Mouse (Mus musculus) limb, embryonic 10.5 days (tissue): ENCODE measurements around the gene Tgfbr1. TPM values are rescaled to one million over a fixed set of nuclear protein-coding genes. Genes with fewer than 3 reads are reported as not detected.

Experiments
- DNase-seq: peaks from one replicate; pipeline ENCODE4 v3.0.0-alpha.2; 2017; ENCODE audit warnings: low spot score
- H3K27ac ChIP-seq: fragments of 300-500 bp; sonication (generic); 2 replicates; pipeline ENCODE4 v1.5.1; 2016; ENCODE audit warnings: mild to moderate bottlenecking
- H3K27me3 ChIP-seq: fragments of 300-500 bp; sonication (generic); 2 replicates; pipeline ENCODE4 v1.6.1; 2016; ENCODE audit warnings: low read depth, mild to moderate bottlenecking; ENCODE audit not compliant: poor library complexity, severe bottlenecking
- H3K36me3 ChIP-seq: fragments of 300-500 bp; sonication (generic); 2 replicates; pipeline ENCODE4 v1.6.1; 2016; ENCODE audit warnings: mild to moderate bottlenecking, moderate library complexity
- H3K4me1 ChIP-seq: fragments of 300-500 bp; sonication (generic); 2 replicates; pipeline ENCODE4 v1.6.1; 2016
- H3K4me3 ChIP-seq: fragments of 300-500 bp; sonication (generic); 2 replicates; pipeline ENCODE4 v1.5.1; 2016; ENCODE audit warnings: mild to moderate bottlenecking, moderate library complexity
- H3K9me3 ChIP-seq: fragments of 300-500 bp; sonication (generic); replicated peaks from 2 replicates; pipeline ENCODE4 v1.6.1; 2016; ENCODE audit warnings: mild to moderate bottlenecking
- WGBS: fragments of 180-500 bp; shearing (Covaris S2); methylation state at CpG from one replicate; pipeline ENCODE4 v1.1.7; 2016; 5-methylcytosine and 5-hydroxymethylcytosine counted together
- polyA plus RNA-seq: library from polyadenylated mRNA; unstranded; fragments of >200 nt; fragmentation: Nextera tagmentation; extraction: Ambion mirVana; gene quantifications from 2 replicates; pipeline ENCODE4 v1.2.1, GENCODE M21; 2016

Tgfbr1 gene
- polyA plus RNA-seq = 77.0 and 93.3 TPM in 2 replicates

DNA sequence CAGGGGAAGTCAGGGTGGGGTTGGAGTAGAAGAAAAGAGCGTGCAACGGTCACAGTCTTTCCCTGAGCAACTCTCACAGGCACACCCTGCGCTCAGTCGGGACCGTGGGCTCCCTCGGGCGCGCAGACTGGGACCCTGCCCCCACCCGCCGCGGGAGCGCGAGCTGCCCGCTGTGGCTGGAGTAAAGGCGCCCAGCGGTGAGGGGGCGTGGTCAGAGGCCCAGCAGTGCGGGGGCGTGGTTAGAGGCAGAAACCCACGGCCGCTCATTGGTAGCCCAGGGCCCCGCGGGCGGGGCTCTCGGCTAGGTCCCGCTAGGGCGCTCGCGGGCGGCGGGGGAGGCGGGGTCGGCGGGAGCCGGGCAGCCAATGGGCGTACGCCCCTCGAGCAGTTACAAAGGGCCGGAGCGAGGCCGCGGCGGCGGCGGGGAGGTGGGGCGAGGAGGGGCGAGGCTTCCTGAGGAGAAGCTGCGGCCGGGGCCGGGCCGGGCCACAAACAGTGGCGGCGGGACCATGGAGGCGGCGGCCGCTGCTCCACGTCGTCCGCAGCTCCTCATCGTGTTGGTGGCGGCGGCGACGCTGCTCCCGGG, at the start of gene Tgfbr1:
Tgfbr1 (plus strand) TSS at position 420 of the 586 bp plus-strand sequence.
- peak; percentile 99 for DNase-seq
- H3K9me3 ChIP-seq = no peaks in the 10 kb centered on the region
- H3K27me3 ChIP-seq = no peaks in the 10 kb centered on the region
- H3K27ac ChIP-seq = peak within 1 kb of the TSS; percentile 99
- peak within 1 kb of the TSS; percentile 95 for H3K4me3 ChIP-seq
- H3K36me3 ChIP-seq = no peaks in the 10 kb centered on the region
- under 1% methylated on average over 60 of the region's 65 CpGs for WGBS
- peaks cover 23% of the 10 kb centered on the region for H3K4me1 ChIP-seq

GRCm38 (mm10) chr4:47303340-47303998, 49.6 kb upstream of the Tgfbr1 start:
- H3K27ac ChIP-seq = no peak overlapping the region
- H3K4me3 ChIP-seq = no peak overlapping the region
- no peak for DNase-seq
- peaks cover 3% of the 10 kb centered on the region; the same call in 1 of the 2 replicates for H3K4me1 ChIP-seq
- H3K9me3 ChIP-seq = no peaks in the 10 kb centered on the region
- H3K27me3 ChIP-seq = no peaks in the 10 kb centered on the region
- no peaks in the 10 kb centered on the region for H3K36me3 ChIP-seq
- 74% methylated on average over 5 of the region's 5 CpGs for WGBS

DNA sequence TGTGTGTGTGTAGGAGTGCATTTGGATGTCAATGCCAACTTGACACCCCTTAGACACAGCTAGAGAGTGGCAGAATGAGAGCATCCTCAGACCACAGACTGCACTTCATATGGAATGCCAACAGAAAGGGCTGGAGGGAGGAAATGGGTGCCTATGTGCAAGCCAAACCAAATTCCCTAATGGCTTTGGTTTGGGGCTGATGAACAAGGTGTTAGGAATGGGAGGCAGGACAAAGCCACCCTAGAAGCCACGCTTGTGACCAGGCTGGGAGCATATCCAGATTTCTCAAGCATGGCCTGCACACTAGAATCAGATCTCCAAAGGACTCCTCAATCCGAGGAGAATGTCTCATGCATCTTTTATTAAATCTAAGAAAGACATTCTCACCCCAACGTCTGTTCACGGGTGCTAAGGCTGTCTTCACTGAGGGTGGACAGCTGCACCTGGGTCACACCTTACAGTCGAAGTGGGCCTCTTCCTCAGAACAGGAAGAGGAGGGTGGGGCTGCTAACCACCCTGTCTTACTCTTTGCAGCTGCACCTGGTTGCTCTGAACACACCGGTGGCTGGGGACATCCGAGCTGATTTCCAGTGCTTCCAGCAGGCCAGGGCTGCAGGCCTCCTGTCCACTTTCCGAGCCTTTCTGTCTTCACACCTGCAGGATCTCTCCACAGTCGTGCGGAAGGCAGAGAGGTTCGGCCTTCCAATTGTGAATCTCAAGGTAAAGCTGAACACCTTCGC, 43.0 kb upstream of the Tgfbr1 start:
- H3K4me1 ChIP-seq = no peaks in the 10 kb centered on the region
- WGBS = 86% methylated on average over 12 of the region's 12 CpGs

DNA sequence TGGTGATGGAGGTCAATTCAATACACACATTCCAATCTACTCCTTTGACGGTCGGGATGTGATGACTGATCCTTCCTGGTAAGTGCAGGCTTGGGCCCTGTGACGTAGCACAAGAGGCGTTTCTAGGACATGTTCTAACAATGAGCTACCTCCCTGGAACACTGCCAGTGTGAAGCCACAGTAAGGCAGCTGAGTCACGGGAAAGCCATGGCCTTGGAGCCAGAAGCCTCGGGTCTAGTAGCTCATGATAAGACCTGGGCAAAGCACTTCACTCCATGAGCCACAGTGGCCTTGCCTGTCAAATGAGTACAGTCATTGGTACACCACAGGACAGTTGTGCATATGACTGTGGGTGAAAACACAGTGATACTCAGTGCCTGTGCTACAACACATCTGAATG, 42.2 kb upstream of the Tgfbr1 start:
- 89% methylated on average over 6 of the region's 6 CpGs for WGBS
- H3K4me3 ChIP-seq = no peak overlapping the region
- no peaks in the 10 kb centered on the region for H3K27me3 ChIP-seq
- H3K4me1 ChIP-seq = no peaks in the 10 kb centered on the region
- no peak for DNase-seq
- H3K36me3 ChIP-seq = no peaks in the 10 kb centered on the region
- no peak overlapping the region for H3K27ac ChIP-seq
- no peaks in the 10 kb centered on the region for H3K9me3 ChIP-seq

More for the DNA sequence above, 43.0 kb upstream of the Tgfbr1 start:
- H3K4me3 ChIP-seq = no peak overlapping the region
- DNase-seq = no peak
- H3K9me3 ChIP-seq = no peaks in the 10 kb centered on the region
- no peaks in the 10 kb centered on the region for H3K36me3 ChIP-seq
- H3K27ac ChIP-seq = no peak overlapping the region
- H3K27me3 ChIP-seq = no peaks in the 10 kb centered on the region

GRCm38 (mm10) chr4:47311467-47311866, 41.6 kb upstream of the Tgfbr1 start:
- DNase-seq = no peak
- no peak overlapping the region for H3K4me3 ChIP-seq
- H3K27me3 ChIP-seq = no peaks in the 10 kb centered on the region
- H3K9me3 ChIP-seq = no peaks in the 10 kb centered on the region
- no peaks in the 10 kb centered on the region for H3K4me1 ChIP-seq
- H3K36me3 ChIP-seq = no peaks in the 10 kb centered on the region
- 89% methylated on average over 6 of the region's 6 CpGs for WGBS
- no peak overlapping the region for H3K27ac ChIP-seq

DNA sequence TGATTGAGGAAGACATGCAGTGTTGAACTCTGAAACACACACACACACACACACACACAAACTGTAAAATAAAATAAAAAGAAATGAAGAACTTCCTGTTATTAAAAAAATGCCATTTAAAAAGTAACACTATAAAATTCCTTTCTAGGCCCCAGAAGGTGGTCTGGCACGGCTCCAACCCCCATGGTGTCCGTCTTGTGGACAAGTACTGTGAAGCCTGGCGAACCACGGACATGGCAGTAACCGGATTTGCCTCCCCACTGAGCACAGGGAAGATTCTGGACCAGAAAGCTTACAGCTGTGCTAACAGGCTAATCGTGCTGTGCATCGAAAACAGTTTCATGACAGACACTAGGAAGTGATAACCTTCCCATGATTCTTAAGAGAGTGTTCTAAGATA, 41.1 kb upstream of the Tgfbr1 start:
- Histone ChIP-seq H3K4me3 (no peak overlapping the region), H3K9me3 (no peaks in the 10 kb centered on the region), H3K4me1 (no peaks in the 10 kb centered on the region), H3K36me3 (no peaks in the 10 kb centered on the region), H3K27me3 (no peaks in the 10 kb centered on the region), H3K27ac (no peak overlapping the region)
- DNase-seq = no peak
- 86% methylated on average over 7 of the region's 7 CpGs for WGBS

DNA sequence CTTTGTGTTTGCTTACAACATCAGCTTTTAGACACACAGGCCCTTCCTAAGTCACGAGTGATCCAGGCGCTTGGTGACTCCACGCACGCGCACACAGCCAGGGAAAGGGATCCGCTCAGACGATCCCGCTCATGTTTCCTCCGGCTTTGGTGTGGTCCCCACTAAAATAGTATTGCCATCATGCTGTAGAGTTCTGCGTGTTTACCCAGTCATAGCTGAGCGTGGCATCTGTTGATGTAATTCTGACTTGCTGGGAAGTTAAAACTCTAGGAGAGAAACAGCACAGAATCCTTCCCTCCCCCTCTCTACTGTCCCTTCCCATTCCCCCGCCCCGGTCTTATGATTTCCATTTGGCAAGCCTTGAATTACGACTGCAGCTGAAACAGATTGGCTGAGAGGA, 40.3 kb upstream of the Tgfbr1 start:
- H3K27ac ChIP-seq = no peak overlapping the region
- DNase-seq = no peak
- no peaks in the 10 kb centered on the region for H3K9me3 ChIP-seq
- no peaks in the 10 kb centered on the region for H3K4me1 ChIP-seq
- 91% methylated on average over 14 of the region's 14 CpGs for WGBS
- no peaks in the 10 kb centered on the region for H3K27me3 ChIP-seq
- H3K4me3 ChIP-seq = no peak overlapping the region
- no peaks in the 10 kb centered on the region for H3K36me3 ChIP-seq

- H3K27me3 ChIP-seq = no peaks in the 10 kb centered on the region
- no peak overlapping the region for H3K4me3 ChIP-seq
- WGBS = 89% methylated on average over 8 of the region's 8 CpGs
- DNase-seq = no peak
- no peak overlapping the region for H3K27ac ChIP-seq
- H3K9me3 ChIP-seq = no peaks in the 10 kb centered on the region
- no peaks in the 10 kb centered on the region for H3K4me1 ChIP-seq
- no peaks in the 10 kb centered on the region for H3K36me3 ChIP-seq
These were observed 39.2 kb upstream of the Tgfbr1 start for GRCm38 (mm10) chr4:47313710-47314410.

DNA sequence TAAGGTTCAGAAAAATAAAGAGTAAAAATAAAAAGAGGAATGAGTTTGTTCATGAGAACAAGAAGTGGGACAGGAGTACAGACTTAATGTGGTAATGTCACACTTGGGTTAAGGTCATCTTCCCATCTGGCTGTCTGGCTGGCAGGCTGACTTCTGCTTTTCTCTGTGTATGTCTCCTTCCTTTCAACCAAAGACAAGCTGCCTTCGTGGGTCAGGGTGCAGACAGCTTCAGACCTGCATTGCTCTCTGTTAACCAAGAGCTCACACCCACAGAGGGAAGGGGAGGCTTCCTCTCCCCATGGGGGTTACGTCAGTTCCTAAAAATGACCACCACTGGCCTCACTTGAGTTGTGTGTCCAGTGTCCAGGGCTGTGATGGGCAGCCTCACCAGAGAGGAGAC, 37.6 kb upstream of the Tgfbr1 start:
- Histone ChIP-seq H3K4me1 (no peaks in the 10 kb centered on the region), H3K4me3 (no peak overlapping the region), H3K27ac (no peak overlapping the region), H3K36me3 (no peaks in the 10 kb centered on the region), H3K27me3 (no peaks in the 10 kb centered on the region), H3K9me3 (no peaks in the 10 kb centered on the region)
- no peak for DNase-seq
- WGBS = 82% methylated on average over 2 of the region's 2 CpGs

DNA sequence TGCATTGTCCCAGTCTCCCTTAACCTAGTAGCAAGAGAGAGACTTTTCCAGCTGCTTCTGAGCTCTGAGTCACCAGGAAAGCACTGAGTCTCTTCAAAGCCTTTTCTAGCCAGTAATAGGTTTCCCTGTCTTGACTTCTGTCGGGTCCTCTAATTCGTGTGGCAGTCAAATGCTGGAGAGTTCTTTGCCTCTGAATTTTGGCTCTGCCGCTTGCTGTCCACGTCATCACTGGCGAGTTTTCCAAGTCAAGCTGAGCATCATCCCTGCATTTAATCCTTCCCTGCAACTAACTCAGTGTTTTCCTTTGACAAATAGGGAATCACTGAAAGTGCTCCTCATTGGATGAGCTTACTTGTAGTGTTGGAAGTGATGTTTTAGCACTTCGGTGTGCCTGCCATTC, 36.6 kb upstream of the Tgfbr1 start:
- no peaks in the 10 kb centered on the region for H3K4me1 ChIP-seq
- no peaks in the 10 kb centered on the region for H3K27me3 ChIP-seq
- WGBS = 76% methylated on average over 6 of the region's 6 CpGs
- no peak overlapping the region for H3K4me3 ChIP-seq
- no peaks in the 10 kb centered on the region for H3K36me3 ChIP-seq
- no peak for DNase-seq
- H3K27ac ChIP-seq = no peak overlapping the region
- H3K9me3 ChIP-seq = no peaks in the 10 kb centered on the region

GRCm38 (mm10) chr4:47319561-47320321, 33.3 kb upstream of the Tgfbr1 start:
- no peaks in the 10 kb centered on the region for H3K27me3 ChIP-seq
- no peaks in the 10 kb centered on the region for H3K36me3 ChIP-seq
- no peaks in the 10 kb centered on the region for H3K9me3 ChIP-seq
- H3K4me3 ChIP-seq = no peak overlapping the region
- H3K27ac ChIP-seq = no peak overlapping the region
- WGBS = 84% methylated on average over 10 of the region's 10 CpGs
- DNase-seq = no peak
- no peaks in the 10 kb centered on the region for H3K4me1 ChIP-seq

GRCm38 (mm10) chr4:47322315-47322714, 30.7 kb upstream of the Tgfbr1 start:
- H3K27me3 ChIP-seq = no peaks in the 10 kb centered on the region
- no peak for DNase-seq
- H3K9me3 ChIP-seq = no peaks in the 10 kb centered on the region
- no peak overlapping the region for H3K27ac ChIP-seq
- H3K4me1 ChIP-seq = no peaks in the 10 kb centered on the region
- no peak overlapping the region for H3K4me3 ChIP-seq
- no peaks in the 10 kb centered on the region for H3K36me3 ChIP-seq
- 75% methylated on average over 3 of the region's 3 CpGs for whole genome bisulfite sequencing
